Mouse (Mus musculus) adrenal gland, postnatal 36 days (tissue): ENCODE measurements around the gene Sez6l. TPM values are rescaled to one million over a fixed set of nuclear protein-coding genes. Genes with fewer than 3 reads are reported as not detected.

Experiments
- DNase-seq, 2 experiments: peaks; one replicate each; pipeline ENCODE4 v3.0.0; 2021; ENCODE audit warnings: mixed read lengths in 1 of 2
- total RNA-seq, 2 experiments: library from RNA; stranded (reverse); gene quantifications; 2 replicates each; pipeline ENCODE4 v1.2.3; 2021

The Sez6l gene
- total RNA-seq, 2 experiments from 2014 or later, result 3.6 to 8.7 TPM

DNA sequence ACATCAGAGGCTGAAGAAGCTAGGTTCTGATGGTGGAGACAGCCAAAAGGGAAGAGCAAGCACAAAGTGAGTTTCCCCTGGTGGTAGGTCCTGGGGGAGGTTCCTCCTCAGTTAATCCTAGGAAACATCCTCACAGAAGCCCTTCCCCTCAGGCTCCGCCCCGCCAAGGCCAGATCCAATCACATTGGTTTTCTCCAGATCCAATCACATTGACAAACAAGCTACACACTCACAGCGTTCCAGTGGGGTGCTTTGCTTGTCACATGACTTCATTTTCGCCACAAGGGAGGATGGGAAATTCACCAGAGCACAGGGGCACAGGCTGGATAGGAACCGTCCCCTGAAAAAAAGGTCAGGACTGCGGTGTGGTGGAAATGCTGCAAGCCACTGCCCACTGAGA, 9.1 kb upstream of the Sez6l start:
- no peak for DNase-seq

DNA sequence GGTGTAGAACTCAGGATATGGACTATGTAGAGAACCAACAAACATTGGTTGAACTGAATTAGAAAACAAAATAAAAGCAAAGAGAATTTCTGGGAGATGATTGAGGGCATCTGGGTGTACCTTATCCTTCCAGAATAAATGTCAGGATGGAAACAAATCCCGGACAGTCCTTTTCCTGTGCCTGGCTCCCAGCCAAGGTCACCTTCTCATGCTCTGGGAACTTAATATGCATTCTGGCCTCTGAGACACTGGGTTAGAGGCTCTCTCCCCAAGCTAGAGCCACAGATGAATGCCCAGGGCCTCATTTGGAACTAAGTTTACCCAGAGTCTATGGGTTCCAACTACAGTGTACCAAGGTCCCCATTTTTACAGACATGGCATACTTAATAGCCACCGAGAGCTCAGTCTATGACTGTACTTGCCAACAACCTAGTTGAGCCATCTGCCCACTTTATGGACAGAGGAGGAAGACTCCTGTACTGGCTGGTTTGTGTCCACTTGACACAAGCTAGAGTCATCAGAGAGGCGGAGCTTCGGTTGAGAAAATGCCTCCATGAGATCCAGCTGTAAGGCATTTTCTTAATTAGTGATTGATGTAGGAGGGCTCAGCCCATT, 7.3 kb upstream of the Sez6l start:
- peak; percentile 50 to 57 for DNase-seq

DNA sequence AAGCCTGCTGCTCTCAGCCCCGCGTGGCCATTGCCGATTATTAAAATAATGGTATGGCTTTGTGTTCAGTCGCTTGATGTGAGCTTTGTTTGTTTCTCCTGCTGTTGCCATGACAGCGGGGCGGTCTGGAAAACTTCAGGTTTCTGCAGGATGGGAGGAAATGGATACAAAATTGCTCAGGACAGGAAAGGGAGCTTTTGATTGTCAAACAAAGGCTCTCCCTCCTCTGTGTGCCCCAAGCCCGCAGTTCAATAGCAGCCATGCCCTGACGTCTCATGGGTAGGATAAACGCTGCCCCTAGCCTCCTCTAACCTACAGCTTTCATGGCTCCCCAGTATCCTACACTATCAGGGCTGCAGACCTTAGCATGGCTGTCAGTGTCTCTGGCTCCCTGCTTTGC, 6.3 kb upstream of the Sez6l start:
- DNase-seq, result no peak

DNA sequence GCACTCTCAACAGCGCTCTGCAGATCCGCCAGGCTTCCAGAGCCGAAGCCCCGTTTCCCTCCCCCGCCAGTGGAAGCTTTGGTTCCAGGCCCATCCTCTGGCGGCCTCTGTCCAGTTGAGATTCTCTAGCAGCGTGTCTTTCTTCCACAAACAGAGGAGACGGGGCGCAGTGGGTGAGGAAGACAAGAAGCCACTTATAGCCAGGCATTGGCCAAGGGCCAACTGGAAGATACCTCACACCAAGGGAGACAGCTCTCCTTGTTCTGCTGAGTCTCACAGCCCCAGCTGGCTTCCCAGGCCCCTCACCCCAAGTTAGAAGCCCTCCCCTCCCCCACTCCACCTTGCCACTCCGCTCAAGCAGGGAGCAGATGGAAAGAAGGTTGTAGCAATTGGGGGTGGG, 765 bp upstream of the Sez6l start:
- no peak for DNase-seq

DNA sequence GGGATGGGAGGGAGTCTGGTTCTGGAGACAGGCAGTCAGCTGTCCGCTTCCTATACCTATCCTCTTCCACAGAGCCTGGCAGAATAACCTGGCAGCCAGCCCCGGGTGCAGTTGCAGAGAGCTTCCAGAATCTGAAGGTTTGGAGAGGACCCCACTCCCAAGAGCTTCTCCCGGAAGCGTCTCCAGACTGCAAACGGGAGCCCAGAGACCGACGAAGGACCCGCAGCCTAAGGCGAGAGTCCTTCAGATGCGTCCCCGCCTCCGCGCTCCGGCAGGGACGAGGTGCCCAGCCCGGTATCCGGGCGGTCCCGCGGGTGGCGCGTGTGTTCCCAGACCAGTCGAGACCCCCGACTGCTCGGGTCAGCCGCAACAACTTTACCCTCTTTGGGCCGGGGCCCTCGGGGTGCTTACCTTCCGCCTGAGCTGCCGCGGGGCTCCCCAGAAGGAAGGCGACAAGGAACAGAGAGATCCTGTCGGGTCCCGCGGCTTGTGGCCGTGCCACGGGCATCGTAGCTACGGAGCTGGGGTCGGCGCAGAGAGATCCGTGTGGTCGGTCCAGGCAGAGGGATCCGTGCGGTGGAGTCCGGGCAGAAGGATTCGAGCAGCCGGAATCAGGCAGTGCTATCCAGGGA, 508 bp downstream of the Sez6l start:
- DNase-seq, result no peak

DNA sequence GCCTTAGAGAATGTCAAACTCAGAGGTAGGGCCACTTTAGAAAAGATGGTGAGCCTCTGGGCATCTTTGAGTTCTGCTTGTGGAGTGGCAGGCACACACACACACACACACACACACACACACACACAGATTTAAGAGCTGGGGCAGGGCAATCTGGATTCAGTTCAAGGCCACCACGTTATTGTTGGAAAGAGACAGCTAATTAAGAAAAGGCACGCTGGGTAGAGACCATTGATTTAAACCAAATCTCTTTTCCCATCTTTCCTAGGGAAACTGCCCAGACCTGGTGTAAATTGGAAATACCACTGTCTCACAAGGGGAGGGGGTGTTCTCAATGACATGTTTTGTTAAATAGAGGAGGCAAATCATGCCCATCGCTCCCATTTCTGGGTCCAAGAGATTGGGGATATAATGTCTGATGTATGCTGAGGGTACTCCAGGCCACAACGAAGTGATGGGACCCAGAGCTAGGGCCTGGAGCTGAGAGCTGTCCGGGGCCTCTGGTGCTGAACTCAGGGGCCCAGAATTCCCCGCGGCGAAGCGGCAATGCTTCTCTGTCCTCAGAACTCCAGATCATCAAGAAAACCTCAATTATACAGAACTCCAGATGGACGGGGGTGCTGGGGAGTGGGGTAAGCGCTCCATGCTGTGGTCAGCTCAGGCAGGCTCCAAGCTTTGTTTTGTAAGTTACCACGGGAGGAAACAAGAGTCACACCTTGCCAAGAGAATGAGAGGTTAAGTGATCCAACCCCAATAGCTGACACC, 1.7 kb downstream of the Sez6l start:
- peak; percentile 21 to 26 for DNase-seq

DNA sequence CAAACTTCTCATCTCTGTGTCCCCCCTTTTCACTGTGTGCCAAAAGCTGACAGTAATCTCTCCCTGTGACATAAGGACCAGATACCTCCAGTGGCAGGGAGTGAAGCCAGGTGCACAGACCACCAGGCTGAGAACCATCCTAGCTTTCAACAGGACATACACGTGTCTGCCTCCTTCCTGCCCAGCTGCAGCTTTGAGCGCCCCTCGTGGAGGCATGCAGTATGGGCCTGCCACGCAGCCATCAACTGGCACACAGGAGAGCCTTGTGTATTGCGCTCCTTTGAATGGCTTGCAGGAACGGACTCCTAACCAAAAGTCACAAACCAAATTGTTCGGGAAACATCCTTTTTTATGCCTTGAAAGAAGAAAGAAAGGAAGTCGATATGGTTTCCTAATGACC, 3.1 kb downstream of the Sez6l start:
- DNase-seq, result peak; percentile 35 to 47

DNA sequence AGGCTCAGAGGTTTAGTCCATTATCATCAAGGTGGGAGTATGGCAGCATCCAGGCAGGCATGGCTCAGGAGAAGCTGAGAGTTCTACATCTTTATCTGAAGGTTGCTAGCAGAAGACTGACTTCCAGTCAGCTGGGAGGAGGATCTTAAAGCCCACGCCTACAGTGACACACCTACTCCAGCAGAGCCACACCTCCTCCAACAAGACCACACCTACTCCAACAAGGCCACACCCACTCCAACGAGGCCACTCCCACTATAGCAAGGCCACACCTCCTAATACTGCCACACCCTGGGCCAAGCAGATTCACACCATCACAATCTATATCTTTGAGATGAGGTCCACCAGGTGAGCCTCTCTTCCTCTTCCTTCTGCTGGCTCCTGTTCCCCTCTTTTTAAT, 4.8 kb downstream of the Sez6l start:
- no peak for DNase-seq

DNA sequence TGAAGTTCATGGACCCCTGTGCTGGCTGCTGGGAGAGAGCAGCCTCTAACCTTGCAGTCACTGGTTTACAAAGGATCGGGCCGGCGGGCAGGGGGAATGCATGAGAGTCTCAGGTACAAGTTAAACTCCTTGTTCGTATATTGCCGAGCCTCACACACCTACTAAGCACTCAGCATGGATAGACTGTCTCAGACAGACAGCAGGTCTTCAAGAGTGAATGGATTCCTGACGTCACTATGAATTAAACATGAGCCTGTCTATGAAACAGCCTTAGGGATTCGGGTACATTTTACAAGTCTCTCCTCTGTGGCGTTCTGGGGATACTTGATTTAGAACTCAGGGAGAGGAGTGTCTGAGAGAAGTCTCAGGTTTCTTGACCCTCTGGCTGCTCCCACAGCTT, 11.5 kb downstream of the Sez6l start:
- DNase-seq, result no peak

DNA sequence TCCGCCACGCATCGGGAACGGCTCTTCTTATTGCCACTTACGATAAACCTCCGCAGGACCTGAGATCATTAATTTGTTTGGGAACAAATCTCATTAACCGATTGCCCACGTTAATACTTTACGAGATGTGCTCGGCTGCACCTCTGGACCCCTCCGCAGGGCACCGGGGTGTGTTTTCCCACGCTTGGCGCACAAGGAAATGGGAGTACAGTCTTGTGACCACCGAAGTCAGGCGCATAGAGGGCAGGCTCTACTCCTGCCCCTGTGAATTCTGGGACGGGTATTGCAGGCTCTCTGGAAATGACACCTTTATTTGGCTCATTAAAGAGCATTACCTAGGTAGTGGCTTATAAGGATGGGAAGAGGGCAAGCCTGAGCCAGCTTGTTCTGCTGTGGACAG, 11.9 kb downstream of the Sez6l start:
- DNase-seq, result no peak

DNA sequence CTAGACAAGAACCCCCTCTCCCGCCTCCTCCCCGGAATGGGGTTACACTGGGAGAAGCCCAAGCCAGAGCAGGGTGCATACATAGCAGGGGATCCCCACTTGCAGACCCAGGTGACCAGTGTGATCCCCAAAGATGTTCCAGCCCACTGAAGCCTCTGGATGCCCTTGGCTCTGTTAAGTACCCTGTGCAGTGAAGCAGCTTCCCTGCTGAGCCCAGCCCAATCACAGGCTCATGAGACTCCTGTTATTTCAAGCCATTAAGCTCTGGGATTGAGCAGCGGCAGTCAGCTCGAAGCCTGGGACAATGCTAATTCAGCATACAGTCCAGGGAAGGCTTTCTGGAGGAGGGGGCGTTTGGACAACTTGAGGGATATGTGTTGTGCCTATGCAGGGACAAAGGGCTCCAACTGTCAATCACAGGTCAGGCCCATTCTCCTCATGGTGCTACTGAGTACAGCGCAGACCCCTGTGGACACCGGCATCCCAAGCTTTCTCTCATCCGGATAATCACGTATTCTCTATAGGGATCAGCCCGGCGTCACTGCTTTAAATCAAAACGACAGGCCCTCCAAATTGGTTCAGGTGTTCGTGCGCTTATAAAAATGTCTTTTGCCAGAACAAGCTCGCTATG, 16.0 kb downstream of the Sez6l start:
- DNase-seq, result no peak

DNA sequence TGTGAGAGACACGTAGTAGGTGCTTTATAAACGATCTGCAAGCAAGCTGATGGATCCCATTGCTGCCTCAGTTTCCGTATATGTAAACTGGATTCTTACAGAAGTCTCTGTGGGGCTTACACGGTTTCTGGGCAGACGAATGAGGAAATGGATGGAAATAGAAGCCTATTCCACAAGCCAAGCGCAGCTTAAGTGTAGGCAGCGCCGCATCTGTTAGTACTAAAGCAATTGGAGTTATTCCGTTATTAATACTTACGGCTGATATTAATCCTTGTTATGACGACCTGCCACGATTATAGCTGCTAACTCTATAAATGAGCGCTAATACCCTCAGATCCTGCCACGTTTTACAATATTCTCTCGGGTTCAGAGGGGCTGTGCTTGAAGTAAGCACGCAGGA, 16.8 kb downstream of the Sez6l start:
- DNase-seq, result no peak

DNA sequence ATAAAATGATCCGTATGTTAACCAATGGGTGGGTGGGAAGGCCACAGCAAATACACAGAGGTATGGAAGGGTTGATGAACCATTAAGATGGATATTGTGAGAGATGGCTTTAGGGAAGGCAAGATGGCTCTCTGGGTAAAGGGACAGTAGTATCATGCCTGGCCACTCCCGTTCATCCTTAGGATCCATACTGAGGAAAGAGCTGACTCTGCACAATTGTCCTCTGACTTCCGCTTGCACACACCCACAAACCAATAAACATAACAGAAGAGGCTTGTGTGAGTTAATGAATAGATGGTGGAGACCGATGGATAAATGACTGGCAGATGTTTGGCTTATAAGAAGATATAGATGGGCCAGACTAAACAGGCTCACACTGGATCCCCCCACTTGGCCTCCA, 19.6 kb downstream of the Sez6l start:
- DNase-seq, result no peak

DNA sequence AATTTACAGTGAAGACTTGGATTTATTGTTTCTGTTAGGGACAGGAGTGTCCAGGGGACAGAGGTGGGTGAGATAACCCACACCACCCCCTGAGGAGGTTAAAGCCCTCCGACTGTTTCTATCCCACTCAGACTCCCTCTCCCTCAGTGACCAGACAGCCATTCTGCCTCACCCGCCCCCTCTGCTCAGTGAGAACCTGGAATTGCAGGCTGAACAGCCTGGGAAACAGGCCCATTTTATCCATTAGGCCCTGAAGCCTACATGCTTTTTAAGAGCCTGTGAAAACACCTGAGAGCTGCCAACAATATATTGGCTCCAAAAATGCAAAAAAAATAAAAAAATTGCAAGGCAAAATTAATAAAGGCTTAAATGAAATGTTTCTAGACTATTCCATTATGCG, 20.3 kb downstream of the Sez6l start:
- DNase-seq, result no peak

DNA sequence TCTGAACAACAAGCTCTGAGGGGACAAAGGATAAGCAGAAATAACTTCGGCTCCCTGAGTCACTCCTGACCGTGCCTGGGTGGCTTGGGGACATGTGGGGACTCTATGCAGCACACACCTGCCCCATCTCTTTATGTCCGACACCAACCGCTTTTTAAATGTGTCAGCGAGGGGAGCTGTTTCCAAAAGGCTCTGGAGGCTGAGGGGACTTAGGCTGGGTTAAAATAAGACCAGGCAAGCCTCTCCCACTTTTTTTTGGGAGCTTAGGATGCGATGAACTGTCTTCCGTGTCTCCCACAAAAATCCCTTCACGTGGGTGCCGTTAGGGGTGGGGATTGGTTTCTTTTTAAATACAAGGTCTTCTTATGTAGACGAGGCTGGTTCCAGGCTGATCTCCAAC, 22.5 kb downstream of the Sez6l start:
- DNase-seq, result no peak

DNA sequence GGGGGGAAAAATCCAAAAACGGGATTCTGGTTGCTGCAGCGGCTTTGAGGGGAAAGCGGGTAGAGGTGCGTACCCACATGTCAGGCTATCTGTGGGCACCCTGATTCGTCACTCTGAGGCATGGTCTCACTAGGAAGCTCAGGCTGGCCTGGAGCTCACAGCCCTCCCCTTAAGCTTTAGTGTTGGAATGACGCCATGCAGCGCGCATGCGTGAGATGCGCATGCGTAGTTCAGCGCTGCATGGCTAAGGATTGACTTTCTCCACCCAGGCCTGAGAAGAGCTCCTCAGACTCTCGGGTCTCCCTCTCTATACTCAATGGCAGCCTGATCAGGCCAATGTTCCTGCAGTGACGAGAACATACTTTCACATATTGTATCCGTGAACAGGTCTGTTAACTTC, 24.2 kb downstream of the Sez6l start:
- no peak for DNase-seq

DNA sequence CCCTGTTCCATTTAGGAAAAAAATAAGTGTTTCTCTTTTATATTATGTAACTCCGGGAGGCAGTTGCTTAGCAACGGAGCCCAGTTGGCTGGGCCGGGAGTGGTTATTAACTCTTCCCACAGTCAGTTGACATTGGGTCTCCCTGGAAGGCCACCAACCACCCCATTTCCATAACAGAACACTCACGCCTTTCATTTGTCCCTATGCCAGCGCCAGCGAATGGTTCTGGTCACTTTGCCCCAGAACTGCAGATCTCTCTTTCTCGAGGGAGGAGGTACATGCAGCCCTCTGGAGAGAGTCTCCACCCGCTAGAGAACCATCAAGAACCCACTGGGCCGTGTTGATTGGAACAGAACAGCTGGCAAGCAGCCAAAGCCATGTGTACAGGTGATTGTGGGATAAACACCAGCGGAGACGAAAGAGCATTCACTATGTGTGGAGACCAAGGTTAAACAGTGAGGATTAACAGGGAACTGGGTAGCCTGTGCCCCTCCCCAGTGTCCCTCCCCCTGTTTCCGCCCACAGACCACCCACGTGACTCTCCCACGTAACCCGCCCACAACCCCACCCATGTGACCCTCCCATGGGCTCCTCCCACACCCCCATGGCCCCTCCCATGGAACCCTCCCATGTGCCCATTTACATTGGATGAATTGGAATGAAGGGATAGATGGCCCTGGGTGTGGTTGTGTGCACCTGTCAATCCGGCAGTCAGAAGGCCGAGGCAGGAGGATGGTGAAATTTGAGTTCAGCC, 24.8 kb downstream of the Sez6l start:
- no peak for DNase-seq

DNA sequence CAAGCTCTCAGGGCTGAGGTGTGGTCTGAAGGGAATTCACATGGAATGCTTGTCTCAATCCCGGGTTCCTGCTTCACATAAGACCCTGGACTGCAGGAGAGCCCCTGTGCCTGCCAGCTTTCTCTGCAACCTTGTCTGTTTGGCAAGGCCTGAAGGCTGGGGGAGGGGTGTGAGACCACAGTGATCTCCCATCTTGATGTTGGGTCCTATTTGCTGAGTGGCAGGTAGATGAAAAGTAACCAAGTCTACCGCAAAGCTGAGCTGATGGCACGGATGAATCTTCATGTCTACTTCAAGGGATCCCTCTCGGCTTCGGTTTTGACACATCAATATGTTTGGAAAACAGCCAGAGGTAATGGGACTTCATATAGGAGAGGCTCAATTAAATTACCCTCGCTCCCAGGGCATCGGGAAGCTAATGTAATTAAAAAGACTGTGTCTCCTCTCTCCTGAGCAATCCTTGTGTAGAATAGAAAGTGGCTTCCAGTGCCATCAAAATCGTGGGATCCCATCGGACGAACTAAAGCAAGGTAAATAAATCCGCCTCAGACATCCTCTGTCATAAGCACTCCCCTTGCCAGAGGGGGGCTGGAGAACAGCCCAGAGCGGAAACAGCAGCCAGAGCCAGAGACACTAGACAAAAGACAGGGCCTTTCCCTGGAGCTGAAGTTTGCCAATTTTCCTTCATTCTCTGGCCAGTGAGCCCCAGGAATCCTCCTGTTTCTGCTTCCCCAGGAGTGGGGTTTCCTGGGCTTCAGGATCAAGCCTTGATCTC, 28.0 kb downstream of the Sez6l start:
- DNase-seq, result peak; percentile 7 to 18

DNA sequence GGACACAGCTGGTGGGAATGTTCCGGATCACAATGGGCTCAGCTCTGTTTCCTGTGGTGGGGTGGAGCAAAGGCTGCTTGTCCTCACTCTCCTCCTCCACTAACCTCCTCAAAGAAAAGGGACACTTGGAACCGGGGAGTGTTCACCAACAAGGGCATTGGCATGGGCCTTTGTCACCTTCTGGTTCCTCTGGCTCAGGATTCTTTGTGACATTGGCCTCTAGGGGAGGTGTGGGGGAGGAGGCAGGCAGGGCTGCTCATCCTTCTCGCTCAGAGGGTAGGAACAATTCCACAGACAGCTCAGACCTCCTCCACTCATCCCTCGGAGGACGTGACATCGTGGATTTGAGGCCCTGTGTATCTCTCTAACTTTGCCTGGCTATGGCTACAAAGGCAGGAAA, 30.2 kb downstream of the Sez6l start:
- DNase-seq, result no peak

DNA sequence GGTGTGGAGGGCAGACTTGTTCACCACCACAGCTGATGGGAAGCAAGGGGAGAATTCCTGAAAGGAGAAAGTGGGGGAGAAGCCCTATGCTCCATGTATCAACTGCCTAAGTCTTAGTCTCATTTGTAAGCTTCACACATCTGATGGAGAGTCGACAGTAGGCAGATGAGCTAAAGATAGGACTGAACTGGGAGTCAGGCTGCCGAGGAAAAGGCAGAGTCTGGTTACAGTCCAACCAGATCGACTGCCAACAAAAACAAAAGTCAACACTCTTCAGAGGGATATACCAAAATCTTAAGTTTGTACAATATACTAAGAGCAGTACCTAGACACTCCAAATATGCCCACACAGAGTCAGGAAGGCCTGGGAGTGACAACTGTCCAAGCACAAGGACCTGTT, 38.7 kb downstream of the Sez6l start:
- DNase-seq, result no peak

DNA sequence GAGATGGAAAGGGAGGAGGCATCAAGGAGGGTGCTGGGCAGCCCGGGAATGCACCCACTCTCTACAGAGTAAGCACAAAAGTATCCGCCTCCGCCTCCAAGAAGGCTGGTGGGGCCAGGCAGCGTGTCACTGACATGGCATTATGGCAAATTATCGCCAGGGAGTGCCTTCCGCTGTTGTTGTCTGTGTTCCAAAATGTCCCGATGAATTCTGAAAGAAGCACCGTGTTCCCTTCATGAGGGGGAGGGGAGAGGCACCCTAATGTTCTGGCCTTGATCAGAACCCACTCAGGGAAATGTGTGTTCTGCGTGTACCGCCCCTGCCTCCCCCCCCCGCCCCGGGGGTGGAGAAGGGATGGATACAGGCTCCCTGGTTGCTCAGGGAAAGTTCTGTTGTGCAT, 41.1 kb downstream of the Sez6l start:
- DNase-seq, result no peak

DNA sequence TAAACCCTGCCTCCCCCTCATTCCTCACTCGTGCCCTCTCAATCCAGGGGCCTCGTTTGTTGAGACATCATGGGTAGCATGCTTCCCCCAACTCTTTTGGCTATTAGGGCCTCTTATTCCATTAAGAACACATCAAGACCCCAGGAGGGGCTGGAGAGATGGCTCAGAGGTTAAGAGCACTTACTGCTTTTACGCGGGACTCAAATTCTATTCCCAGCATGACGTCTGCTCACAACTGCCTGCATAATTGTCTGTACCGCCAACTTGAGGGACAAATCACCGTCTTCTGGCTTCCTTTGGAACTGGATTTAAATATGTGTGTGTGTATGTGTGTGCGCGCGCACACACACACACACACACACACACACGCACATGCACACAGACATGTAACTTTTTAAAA, 42.8 kb downstream of the Sez6l start:
- no peak for DNase-seq
